Mouse (Mus musculus) bone marrow, adult 2 months (tissue): Measurements from ENCODE around the gene Hrasls. TPM values are rescaled to one million over a fixed set of nuclear protein-coding genes. Genes with fewer than 3 reads are reported as not detected.

ENCODE experiments used
- H3K27ac ChIP-seq: fragments of 200-500 bp; 2 replicates; pipeline ENCODE4 v1.5.1; 2012; ENCODE audit warnings: low read depth, mild to moderate bottlenecking, control low read depth, inconsistent platforms, low read length; ENCODE audit not compliant: control insufficient read depth, poor library complexity, insufficient read depth
- H3K4me1 ChIP-seq: fragments of 200-500 bp; 2 replicates; pipeline ENCODE4 v1.6.1; 2011; ENCODE audit warnings: low read length; ENCODE audit not compliant: control insufficient read depth, insufficient read depth
- H3K4me3 ChIP-seq: fragments of 200-500 bp; replicated peaks from 2 replicates; pipeline ENCODE3; 2011; ENCODE audit warnings: mild to moderate bottlenecking, low read depth, low read length, control low read depth; ENCODE audit not compliant: control insufficient read depth
- CTCF ChIP-seq: fragments of 200-500 bp; IDR thresholded peaks from 2 replicates; pipeline ENCODE4 v1.5.1; 2011; ENCODE audit warnings: low read length, control low read depth; ENCODE audit not compliant: control insufficient read depth, insufficient read depth
- POLR2A ChIP-seq: fragments of 200-500 bp; IDR thresholded peaks from 2 replicates; pipeline ENCODE4 v1.6.1; 2011; ENCODE audit warnings: low read depth, mild to moderate bottlenecking, control low read depth, low read length, borderline replicate concordance; ENCODE audit not compliant: control insufficient read depth
- WGBS: fragments of 180-500 bp; shearing (Covaris S2); methylation state at CpG from one replicate; pipeline ENCODE4 v1.1.7; 2018; 5-methylcytosine and 5-hydroxymethylcytosine counted together
- polyA plus RNA-seq: library from polyadenylated mRNA; stranded (reverse); fragments of >200 nt; gene quantifications from 2 replicates; pipeline ENCODE4 v1.2.4, GENCODE M21; 2011; ENCODE audit warnings: low replicate concordance; ENCODE audit not compliant: missing spikeins, insufficient read depth, insufficient read length

The Hrasls gene
- polyA plus RNA-seq, 1 experiment = not detected

DNA sequence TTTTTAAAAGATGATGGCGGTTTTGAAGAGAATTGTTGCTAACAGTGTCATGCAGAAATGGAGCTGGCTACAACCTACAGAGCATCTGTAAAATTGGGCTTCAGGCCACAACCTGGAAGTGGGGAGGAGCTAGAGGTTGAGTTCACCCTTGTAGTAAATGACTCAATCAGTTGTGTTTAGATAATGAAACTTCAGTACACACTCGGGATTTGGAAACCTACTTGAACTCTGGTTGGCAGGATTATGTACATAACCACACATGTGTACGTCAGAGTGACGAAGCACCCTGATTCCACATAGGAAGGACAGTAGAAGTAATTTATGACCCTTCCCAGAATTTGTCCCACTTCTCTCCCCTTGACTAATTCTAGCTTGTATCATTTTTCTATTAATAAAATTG, 44.8 kb downstream of the Hrasls start:
- 80% methylated on average over 4 of the region's 4 CpGs for WGBS
- no peak for TF ChIP-seq CTCF
- TF ChIP-seq POLR2A = no peak
- no peaks in the 10 kb centered on the region for H3K4me1 ChIP-seq
- no peak overlapping the region for H3K4me3 ChIP-seq
- no peak overlapping the region for H3K27ac ChIP-seq

Other genes starting within 250 kb of the Hrasls start
- gene Atp13a5, start 169.0 kb downstream of the Hrasls start, polyA plus RNA-seq = 0.38 TPM in 1 of 2 replicates, not detected in the other